Mouse (Mus musculus) ES-Bruce4 (cell line): ENCODE results near the gene Slamf8.

Experiments
- CTCF ChIP-seq: IDR thresholded peaks from one replicate; pipeline ENCODE4 v1.8.1; 2011; ENCODE audit warnings: low read depth, low read length
- POLR2A ChIP-seq: IDR thresholded peaks from one replicate; pipeline ENCODE4 v1.8.1; 2011; ENCODE audit warnings: low read length; ENCODE audit not compliant: insufficient read depth

GRCm38 (mm10) chr1:172635258-172635657, 44.9 kb upstream of the Slamf8 start:
- TF ChIP-seq POLR2A (no peak), CTCF (no peak)
